Comparison of ENCODE assay signal across 8 mouse cellular contexts in the genomic region with DNA sequence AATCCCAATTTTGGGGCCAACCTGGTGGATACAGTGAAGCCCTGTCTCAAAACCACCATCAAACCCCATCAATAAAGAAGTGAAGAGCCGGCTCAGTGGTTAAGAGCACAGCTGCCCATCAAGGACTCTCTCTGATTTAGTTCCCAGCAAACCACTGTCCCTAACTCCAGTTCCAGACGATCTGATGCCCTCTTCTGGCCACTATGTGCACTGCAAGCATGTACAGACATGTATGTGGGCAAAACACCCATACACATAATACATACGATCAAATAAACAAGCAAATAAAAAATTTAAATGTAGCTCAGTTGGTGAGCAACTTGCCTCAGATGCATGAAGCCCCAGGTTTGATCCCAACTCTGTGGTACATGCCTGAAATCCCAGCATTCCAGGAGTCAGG.
DNase-seq lines count a peak whose midpoint lies in the region; ATAC-seq and TF ChIP-seq lines count a peak whose summit lies in the region.

No protein-coding gene starts in this region.

- TF ChIP-seq CTCF in forebrain, postnatal 0 days (IDR thresholded peaks at IDR 0.05; ENCODE audit: low read depth), result peak; percentile 58

- no peak overlapping the region for H3K9ac ChIP-seq in forebrain, postnatal 0 days
- H3K9ac ChIP-seq in forebrain, embryonic 12.5 days, result no peak overlapping the region
- no peak overlapping the region for H3K9ac ChIP-seq in forebrain, embryonic 11.5 days (ENCODE audit: low read length)

- H3K9me3 ChIP-seq in forebrain, postnatal 0 days (ENCODE audit: low read length), result no peaks in the 10 kb centered on the region
- H3K9me3 ChIP-seq in forebrain, embryonic 12.5 days, result no peaks in the 10 kb centered on the region
- no peaks in the 10 kb centered on the region for H3K9me3 ChIP-seq in forebrain, embryonic 11.5 days (ENCODE audit: control insufficient read depth, low read length)

- no peaks in the 10 kb centered on the region for H3K4me1 ChIP-seq in forebrain, postnatal 0 days (ENCODE audit: insufficient read depth)
- 0 out of 2 replicates have a peak, but pooled peaks cover 6% of the 10 kb centered on the region for H3K4me1 ChIP-seq in forebrain, embryonic 12.5 days
- H3K4me1 ChIP-seq in forebrain, embryonic 11.5 days (replicated peaks; ENCODE audit: control insufficient read depth, insufficient read depth, low read length), result no peaks in the 10 kb centered on the region

- no peak for DNase-seq in forebrain, postnatal 0 days
- peak; percentile 19 for DNase-seq in ovary, postnatal 14 days (ENCODE audit: low spot score)
- no peak for DNase-seq in ovary, postnatal 10 days (ENCODE audit: low spot score)
- peak; percentile 13 for DNase-seq in c-Kit-positive CD71-positive TER-119-positive erythroid progenitor cells, embryonic 14.5 days (ENCODE audit: low spot score)
- DNase-seq in forebrain, embryonic 11.5 days (ENCODE audit: low spot score), result no peak
- DNase-seq in urinary bladder, postnatal 10 days (ENCODE audit: low spot score), result no peak

- H3K4me3 ChIP-seq in forebrain, postnatal 0 days (ENCODE audit: low read depth, low read length), result no peak overlapping the region
- no peak overlapping the region for H3K4me3 ChIP-seq in forebrain, embryonic 12.5 days (replicated peaks)
- H3K4me3 ChIP-seq in forebrain, embryonic 11.5 days (ENCODE audit: low read depth, low read length), result no peak overlapping the region

- H3K36me3 ChIP-seq in forebrain, postnatal 0 days (ENCODE audit: insufficient read depth), result peaks cover 15% of the 10 kb centered on the region
- peaks cover 56% of the 10 kb centered on the region for H3K36me3 ChIP-seq in forebrain, embryonic 12.5 days (replicated peaks)
- peaks cover 7% of the 10 kb centered on the region for H3K36me3 ChIP-seq in forebrain, embryonic 11.5 days (ENCODE audit: control insufficient read depth, insufficient read depth, low read length)

- no peaks in the 10 kb centered on the region for H3K27me3 ChIP-seq in forebrain, postnatal 0 days (ENCODE audit: insufficient read depth, low read length)
- no peaks in the 10 kb centered on the region for H3K27me3 ChIP-seq in forebrain, embryonic 12.5 days
- no peaks in the 10 kb centered on the region for H3K27me3 ChIP-seq in forebrain, embryonic 11.5 days (ENCODE audit: control insufficient read depth, insufficient read depth, low read length)

- H3K4me2 ChIP-seq in forebrain, postnatal 0 days (ENCODE audit: low read depth), result no peak overlapping the region
- H3K4me2 ChIP-seq in forebrain, embryonic 12.5 days, result no peak overlapping the region
- H3K4me2 ChIP-seq in forebrain, embryonic 11.5 days (ENCODE audit: low read depth, low read length, severe bottlenecking), result no peak overlapping the region

- WGBS in forebrain, postnatal 0 days, result 75% methylated on average over 3 of the region's 3 CpGs
- 74% methylated on average over 3 of the region's 3 CpGs for WGBS in forebrain, embryonic 12.5 days
- 76% methylated on average over 3 of the region's 3 CpGs for WGBS in forebrain, embryonic 11.5 days

- no peak for ATAC-seq in forebrain, postnatal 0 days
- ATAC-seq in forebrain, embryonic 12.5 days (ENCODE audit: low FRiP score), result no peak
- ATAC-seq in megakaryocyte progenitor cell, adult 5-6 weeks (replicated peaks; ENCODE audit: poor library complexity), result peak; percentile 45; the same call in 1 of the 2 replicates
- no peak for ATAC-seq in forebrain, embryonic 11.5 days (replicated peaks; ENCODE audit: low FRiP score)

- no peak overlapping the region for H3K27ac ChIP-seq in forebrain, postnatal 0 days (ENCODE audit: low read depth, low read length)
- H3K27ac ChIP-seq in forebrain, embryonic 12.5 days, result no peak overlapping the region
- H3K27ac ChIP-seq in forebrain, embryonic 11.5 days (ENCODE audit: low read depth, low read length), result no peak overlapping the region

Comparison
In these comparisons a context has a peak if more than half of its experiments do, and no peak if none do; other contexts are left out.
1. DNase-seq: peak in ovary, postnatal 14 days (single experiment) and c-Kit-positive CD71-positive TER-119-positive erythroid progenitor cells, embryonic 14.5 days (single experiment); none in forebrain, postnatal 0 days (single experiment), ovary, postnatal 10 days (single experiment), forebrain, embryonic 11.5 days (single experiment) and urinary bladder, postnatal 10 days (single experiment).